Mouse (Mus musculus): ENCODE measurements around the gene Elf2.
A peak's percentile ranks its signal among the peaks of the same experiment; 100 is the strongest.

- TF ChIP-seq POLR2A (IDR thresholded peaks at IDR 0.05; ENCODE audit: borderline replicate concordance, insufficient read depth, low read length) = 0 out of 2 replicates have a peak, but pooled peaks have one; percentile 10
- no peak for TF ChIP-seq CTCF (IDR thresholded peaks at IDR 0.05; ENCODE audit: borderline replicate concordance, insufficient read depth, low read depth, low read length)
These were observed 64.5 kb downstream of the Elf2 start for GRCm38 (mm10) chr3:51275956-51276398.
